Mouse (Mus musculus): Measurements from ENCODE around the gene Serpinf2.

- TF ChIP-seq POLR2A (IDR thresholded peaks at IDR 0.05; ENCODE audit: insufficient read depth, low read length) (peak; percentile 56), CTCF (IDR thresholded peaks at IDR 0.05; ENCODE audit: low read depth, low read length) (no peak)
Measured at GRCm38 (mm10) chr11:75486601-75487285, 47.4 kb upstream of the Serpinf2 start, which contains the start of gene Prpf8.
